In the genomic region with DNA sequence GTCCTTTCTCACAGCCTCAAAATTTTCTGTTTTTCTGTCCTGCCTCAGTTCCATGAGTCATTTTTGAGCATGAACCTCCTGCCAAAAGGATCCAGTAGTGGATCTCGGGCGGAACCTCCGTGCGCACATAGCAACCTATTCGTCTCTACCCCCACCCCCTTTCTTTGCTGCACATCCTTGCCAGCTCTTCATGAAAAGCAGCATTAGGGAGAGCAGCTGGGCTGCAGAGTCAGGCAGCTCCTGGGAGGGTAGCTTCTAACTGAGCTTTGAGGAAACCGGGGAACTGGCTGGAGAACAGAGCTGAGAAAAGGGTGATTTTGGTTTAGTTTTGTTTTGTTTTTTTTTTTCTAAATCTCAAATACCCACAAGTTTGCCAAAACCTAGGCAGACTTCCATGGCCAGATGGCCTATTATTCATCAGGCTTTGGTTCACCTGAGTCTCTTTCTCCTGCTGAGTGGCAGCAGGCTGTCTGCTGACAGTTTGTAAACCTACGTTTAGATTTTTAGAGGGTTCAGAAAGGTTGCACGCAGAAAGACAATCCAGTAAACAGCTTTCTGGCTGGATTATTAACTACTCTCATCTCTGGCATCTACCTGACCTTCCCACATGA, we compare ENCODE assay signal across 28 mouse cellular contexts.
DNase-seq lines count a peak whose midpoint lies in the region; ATAC-seq lines count a peak whose summit lies in the region.
"Had no signal": no experiment of that assay in that cellular context is flagged by ENCODE, and none has a peak within 500 bp of the region (broad histone marks: within the 10 kb centered on the region; RNA-seq: fewer than 3 reads in every experiment).

No protein-coding gene starts in this region.

- no peaks in the 10 kb centered on the region for H3K27me3 ChIP-seq in heart, embryonic 12.5 days (replicated peaks)
- H3K27me3 ChIP-seq: CH12.LX had no signal

- no peak for ATAC-seq in heart, embryonic 12.5 days (ENCODE audit: insufficient number of reproducible peaks, low FRiP score)
- ATAC-seq: forebrain, embryonic 13.5 days; hindbrain, postnatal 0 days had no signal

- H3K4me2 ChIP-seq in heart, embryonic 12.5 days = no peak overlapping the region
- H3K4me2 ChIP-seq: forebrain, embryonic 13.5 days; heart, embryonic 11.5 days; kidney, embryonic 15.5 days; limb, embryonic 13.5 days; liver, embryonic 13.5 days; midbrain, embryonic 12.5 days; neural tube, embryonic 15.5 days had no signal

- H3K4me3 ChIP-seq in heart, embryonic 12.5 days = no peak overlapping the region
- H3K4me3 ChIP-seq: erythroblast, embryonic 14.5 days; forebrain, embryonic 13.5 days; hindbrain, embryonic 10.5 days; kidney, embryonic 15.5 days; limb, embryonic 13.5 days; liver, embryonic 13.5 days; midbrain, embryonic 12.5 days; neural tube, embryonic 15.5 days had no signal

- no peak overlapping the region for H3K9ac ChIP-seq in heart, embryonic 12.5 days
- H3K9ac ChIP-seq: forebrain, embryonic 13.5 days; kidney, embryonic 15.5 days; limb, embryonic 13.5 days; liver, embryonic 13.5 days; midbrain, embryonic 12.5 days; neural tube, embryonic 15.5 days had no signal

- WGBS in heart, embryonic 12.5 days = 79% methylated on average over 8 of the region's 8 CpGs

- H3K36me3 ChIP-seq in heart, embryonic 12.5 days = no peaks in the 10 kb centered on the region
- H3K36me3 ChIP-seq: G1E; hindbrain, embryonic 10.5 days; kidney, embryonic 15.5 days; limb, embryonic 13.5 days; liver, embryonic 13.5 days; midbrain, embryonic 12.5 days; neural tube, embryonic 15.5 days had no signal

- no peak overlapping the region for H3K27ac ChIP-seq in heart, embryonic 12.5 days (ENCODE audit: poor library complexity, severe bottlenecking)
- H3K27ac ChIP-seq: forebrain, embryonic 13.5 days; hindbrain, embryonic 10.5 days; hindbrain, postnatal 0 days; kidney, embryonic 15.5 days; limb, embryonic 13.5 days; liver, embryonic 13.5 days; midbrain, embryonic 12.5 days; neural tube, embryonic 15.5 days had no signal

- H3K9me3 ChIP-seq in heart, embryonic 12.5 days (replicated peaks) = no peaks in the 10 kb centered on the region
- H3K9me3 ChIP-seq: forebrain, embryonic 13.5 days; G1E; hindbrain, embryonic 10.5 days; kidney, embryonic 15.5 days; limb, embryonic 13.5 days; liver, embryonic 13.5 days; midbrain, embryonic 12.5 days; neural tube, embryonic 15.5 days had no signal

- peak; percentile 83 for DNase-seq in heart, adult 11 months
- DNase-seq in cerebellum, adult 11 months = peak; percentile 16
- peak; percentile 74 for DNase-seq in cerebellum, adult 9-11 months
- peak; percentile 36 for DNase-seq in fibroblast of lung, adult 2 months (ENCODE audit: low read depth)
- no peak for DNase-seq in embryo, embryonic 10 days (ENCODE audit: low spot score)
- no peak for DNase-seq in gastrocnemius, adult 8-10 months (ENCODE audit: low spot score in 2 of 2)
- DNase-seq: adrenal gland, adult 8-10 months; B cell, adult 2 months; gastrocnemius, postnatal 10 days; heart, postnatal 10 days; kidney, adult 11 months; kidney, postnatal 36 days; liver, embryonic 13.5 days; lung, adult 2 months; lung, postnatal 14 days; thymus, postnatal 25 days had no signal

- no peaks in the 10 kb centered on the region for H3K4me1 ChIP-seq in heart, embryonic 12.5 days (replicated peaks)
- H3K4me1 ChIP-seq: forebrain, embryonic 13.5 days; hindbrain, embryonic 10.5 days; kidney, embryonic 15.5 days; limb, embryonic 13.5 days; liver, embryonic 13.5 days; midbrain, embryonic 12.5 days; neural tube, embryonic 15.5 days had no signal

Comparison
In these comparisons a context has a peak if more than half of its experiments do, and no peak if none do; other contexts are left out.
1. DNase-seq: peak in heart, adult 11 months (single experiment), cerebellum, adult 11 months (single experiment), cerebellum, adult 9-11 months (single experiment) and fibroblast of lung, adult 2 months (single experiment); none in embryo, embryonic 10 days (single experiment) and gastrocnemius, adult 8-10 months (0 of 2).